Mouse (Mus musculus) CH12.LX (cell line): ENCODE results near the gene Frmd5.

ENCODE experiments used
- CTCF ChIP-seq, 2 experiments: IDR thresholded peaks in 1 of 2; conservative IDR thresholded peaks in 1 of 2; 2 replicates each; pipeline ENCODE4 v1.5.1; 2011 to 2012; ENCODE audit warnings: low read depth in 2 of 2, low read length in 2 of 2, improper control_type of control experiment in 1 of 2, inconsistent platforms in 1 of 2, mild to moderate bottlenecking in 1 of 2, moderate library complexity in 1 of 2
- E2F4 ChIP-seq: IDR thresholded peaks from 2 replicates; pipeline ENCODE4 v1.6.1; 2011; ENCODE audit warnings: low read depth, low read length, improper control_type of control experiment; ENCODE audit not compliant: insufficient replicate concordance
- EP300 ChIP-seq: IDR thresholded peaks from 2 replicates; pipeline ENCODE4 v1.6.1; 2011; ENCODE audit warnings: low read length, improper control_type of control experiment
- MAX ChIP-seq: IDR thresholded peaks from 2 replicates; pipeline ENCODE4 v1.6.1; 2011; ENCODE audit warnings: low read length, improper control_type of control experiment
- POLR2A ChIP-seq: IDR thresholded peaks from 2 replicates; pipeline ENCODE4 v1.6.1; 2011; ENCODE audit warnings: low read depth, mild to moderate bottlenecking, improper control_type of control experiment, low read length

GRCm38 (mm10) chr2:121570999-121571655, 235.8 kb downstream of the Frmd5 start:
- TF ChIP-seq CTCF (conservative IDR thresholded peaks at IDR 0.05 in 1 of 2, IDR thresholded peaks at IDR 0.05 in 1 of 2; ENCODE audit: low read depth in 2 of 2, low read length in 2 of 2) (no peak), MAX (no peak), EP300 (no peak), POLR2A (no peak), E2F4 (no peak)
